Mouse (Mus musculus) liver, embryonic 14.5 days (tissue): ENCODE results near the gene Bcr.

Experiments used
- CTCF ChIP-seq: IDR thresholded peaks from 2 replicates; pipeline ENCODE4 v1.5.1; 2016; ENCODE audit warnings: antibody characterized with exemption, low read depth, control low read depth
- EP300 ChIP-seq: IDR thresholded peaks from 2 replicates; pipeline ENCODE4 v1.6.1; 2016; ENCODE audit warnings: antibody characterized with exemption, low read depth

GRCm38 (mm10) chr10:75108092-75108491 lies 47.7 kb downstream of the Bcr start:
- no peak for TF ChIP-seq CTCF
- TF ChIP-seq EP300 = no peak
